Mouse (Mus musculus) olfactory bulb, adult 2 months (tissue): Measurements from ENCODE around the gene Sdc4. TPM values are rescaled to one million over a fixed set of nuclear protein-coding genes. Genes with fewer than 3 reads are reported as not detected.
A peak's percentile ranks its signal among the peaks of the same experiment; 100 is the strongest.

Experiments
- H3K27ac ChIP-seq: fragments of 200-500 bp; 2 replicates; pipeline ENCODE4 v1.5.1; 2012; ENCODE audit warnings: low read depth, low read length; ENCODE audit not compliant: insufficient read depth
- H3K4me1 ChIP-seq: fragments of 200-500 bp; 2 replicates; pipeline ENCODE4 v1.6.1; 2012; ENCODE audit warnings: low read length; ENCODE audit not compliant: control insufficient read depth, insufficient read depth
- H3K4me3 ChIP-seq: fragments of 200-500 bp; 2 replicates; pipeline ENCODE4 v1.5.1; 2012; ENCODE audit warnings: mild to moderate bottlenecking, low read depth, low read length, moderate library complexity; ENCODE audit not compliant: insufficient read depth
- CTCF ChIP-seq: fragments of 200-500 bp; IDR thresholded peaks from 2 replicates; pipeline ENCODE4 v1.5.1; 2012; ENCODE audit warnings: low read depth, mild to moderate bottlenecking, low read length, moderate library complexity; ENCODE audit not compliant: insufficient read depth
- POLR2A ChIP-seq: fragments of 200-500 bp; IDR thresholded peaks from 2 replicates; pipeline ENCODE4 v1.6.1; 2012; ENCODE audit warnings: mild to moderate bottlenecking, low read depth, low read length, moderate library complexity; ENCODE audit not compliant: insufficient read depth
- WGBS: fragments of 180-500 bp; shearing (Covaris S2); methylation state at CpG from one replicate; pipeline ENCODE4 v1.1.7; 2018; 5-methylcytosine and 5-hydroxymethylcytosine counted together
- polyA plus RNA-seq: library from polyadenylated mRNA; stranded (reverse); fragments of >200 nt; gene quantifications from 2 replicates; pipeline ENCODE4 v1.2.4, GENCODE M21; 2012; ENCODE audit warnings: low replicate concordance; ENCODE audit not compliant: missing spikeins, insufficient read depth, insufficient read length

The Sdc4 gene
- polyA plus RNA-seq, 1 experiment, result 124 TPM

GRCm38 (mm10) chr2:164453047-164453757 lies 9.5 kb upstream of the Sdc4 start:
- Histone ChIP-seq H3K4me1 (peaks cover 9% of the 10 kb centered on the region), H3K4me3 (no peak overlapping the region), H3K27ac (no peak overlapping the region)
- TF ChIP-seq POLR2A, result no peak
- no peak for TF ChIP-seq CTCF
- 89% methylated on average over 14 of the region's 14 CpGs for WGBS

DNA sequence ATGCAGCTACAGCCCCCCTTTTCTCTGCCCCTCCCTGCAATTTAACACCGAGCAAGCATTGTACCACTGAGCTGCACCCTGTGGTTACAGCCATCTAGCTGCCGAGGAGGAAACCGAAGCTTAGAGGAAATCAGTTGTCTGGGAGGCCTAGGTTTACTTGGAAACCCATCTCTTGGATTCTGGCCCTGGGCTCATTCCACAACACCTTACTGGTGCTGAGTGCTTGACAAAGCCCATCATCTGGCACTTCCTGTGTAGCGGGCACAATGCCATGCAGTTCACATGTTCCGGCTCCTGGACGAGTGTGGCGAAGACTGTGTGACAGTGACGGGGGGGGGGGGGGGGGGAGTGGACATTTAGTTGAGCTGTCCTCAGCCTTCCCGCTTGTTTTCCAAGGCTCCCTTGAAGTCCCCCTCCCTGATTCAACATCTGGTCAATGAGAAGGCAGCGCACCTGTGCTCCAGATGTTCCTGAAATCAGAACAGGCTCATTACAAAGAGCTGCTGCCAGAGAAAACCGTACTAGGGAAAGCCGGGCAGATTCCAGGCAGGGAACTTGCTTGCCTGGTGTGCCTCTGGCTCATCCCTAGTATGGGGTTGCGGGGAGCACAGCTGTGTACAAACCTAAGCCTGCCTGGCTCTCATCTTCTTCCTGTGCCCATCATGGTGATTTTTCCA lies 8.5 kb upstream of the Sdc4 start:
- no peak overlapping the region for H3K27ac ChIP-seq
- 45% methylated on average over 13 of the region's 13 CpGs for WGBS
- H3K4me1 ChIP-seq, result peaks cover 3% of the 10 kb centered on the region
- no peak overlapping the region for H3K4me3 ChIP-seq
- TF ChIP-seq CTCF, result no peak
- no peak for TF ChIP-seq POLR2A

DNA sequence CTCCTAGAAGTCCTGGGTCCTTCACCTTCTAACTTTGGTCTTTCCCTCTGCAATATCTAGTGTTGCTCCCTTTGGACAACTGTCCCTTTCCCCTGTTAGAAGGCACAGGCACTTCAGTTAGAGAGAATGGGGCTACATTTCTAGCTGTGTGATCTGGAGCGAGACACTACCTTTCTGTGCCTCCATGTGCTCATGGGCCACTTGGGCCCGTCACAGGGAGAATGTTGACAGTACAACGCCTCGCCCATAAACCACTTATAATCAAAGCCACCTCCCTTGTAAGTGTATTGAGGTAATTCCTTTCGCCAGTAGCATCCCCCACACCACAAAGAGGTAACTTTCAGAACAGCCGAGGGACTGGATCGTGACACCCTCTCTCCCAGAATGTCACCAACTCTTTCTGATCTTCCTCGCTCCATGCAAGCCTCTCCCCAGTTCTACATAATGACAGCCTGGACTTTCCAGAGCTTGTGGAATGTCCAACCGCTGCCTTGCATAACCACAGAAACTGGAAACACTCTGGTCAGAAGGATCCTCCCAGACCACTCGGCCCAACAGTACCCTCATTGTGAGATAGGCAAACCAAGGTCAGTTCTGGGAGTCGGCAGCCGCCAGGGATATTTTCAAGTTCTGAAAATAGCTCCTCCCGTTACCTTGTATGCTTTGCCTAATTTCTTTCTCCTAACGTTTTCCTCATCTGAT lies 5.8 kb upstream of the Sdc4 start:
- Histone ChIP-seq H3K27ac (no peak overlapping the region), H3K4me1 (no peaks in the 10 kb centered on the region), H3K4me3 (no peak overlapping the region)
- no peak for TF ChIP-seq POLR2A
- no peak for TF ChIP-seq CTCF
- 90% methylated on average over 14 of the region's 14 CpGs for WGBS

- Histone ChIP-seq H3K4me3 (no peak overlapping the region), H3K4me1 (no peaks in the 10 kb centered on the region), H3K27ac (no peak overlapping the region)
- TF ChIP-seq POLR2A, result no peak
- TF ChIP-seq CTCF, result no peak
- 65% methylated on average over 5 of the region's 5 CpGs for WGBS
These were observed 5.2 kb upstream of the Sdc4 start for GRCm38 (mm10) chr2:164448921-164449320.

GRCm38 (mm10) chr2:164448140-164448539 lies 4.5 kb upstream of the Sdc4 start:
- TF ChIP-seq CTCF (no peak), POLR2A (no peak)
- Histone ChIP-seq H3K27ac (no peak overlapping the region), H3K4me3 (no peak overlapping the region), H3K4me1 (0 out of 2 replicates have a peak, but pooled peaks cover 4% of the 10 kb centered on the region)
- WGBS, result 85% methylated on average over 1 of the region's 1 CpGs

GRCm38 (mm10) chr2:164446086-164446469 lies 2.4 kb upstream of the Sdc4 start:
- no peak overlapping the region for H3K4me3 ChIP-seq
- 87% methylated on average over 3 of the region's 3 CpGs for WGBS
- peaks cover 11% of the 10 kb centered on the region for H3K4me1 ChIP-seq
- TF ChIP-seq CTCF (no peak), POLR2A (no peak)
- H3K27ac ChIP-seq, result no peak overlapping the region

GRCm38 (mm10) chr2:164445399-164446085 lies 1.9 kb upstream of the Sdc4 start:
- WGBS, result 85% methylated on average over 3 of the region's 3 CpGs
- no peak overlapping the region for H3K4me3 ChIP-seq
- no peak overlapping the region for H3K27ac ChIP-seq
- peaks cover 11% of the 10 kb centered on the region for H3K4me1 ChIP-seq
- TF ChIP-seq POLR2A (no peak), CTCF (no peak)

DNA sequence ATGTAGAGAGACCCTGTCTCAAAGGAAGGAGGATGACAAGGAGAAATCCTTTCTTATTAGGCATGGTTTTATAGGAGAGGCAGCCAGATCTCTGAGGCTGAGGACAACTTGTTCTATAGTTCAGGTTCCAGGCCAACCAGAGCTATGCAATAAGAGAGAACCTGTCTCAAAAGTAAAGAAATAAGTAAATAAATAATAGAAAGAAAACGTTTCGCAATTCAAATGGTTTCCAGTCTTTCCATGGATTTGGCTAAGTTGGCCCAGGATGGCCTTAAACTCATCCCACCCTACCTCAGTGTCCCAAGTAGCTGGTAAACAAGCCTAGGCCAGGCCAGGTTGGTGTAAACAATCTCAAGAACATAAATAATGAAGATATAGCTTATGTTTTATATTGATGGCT lies 1.0 kb upstream of the Sdc4 start:
- TF ChIP-seq POLR2A (no peak), CTCF (no peak)
- WGBS, result 87% methylated on average over 2 of the region's 2 CpGs
- H3K27ac ChIP-seq, result no peak overlapping the region
- no peak overlapping the region for H3K4me3 ChIP-seq
- peaks cover 11% of the 10 kb centered on the region for H3K4me1 ChIP-seq

DNA sequence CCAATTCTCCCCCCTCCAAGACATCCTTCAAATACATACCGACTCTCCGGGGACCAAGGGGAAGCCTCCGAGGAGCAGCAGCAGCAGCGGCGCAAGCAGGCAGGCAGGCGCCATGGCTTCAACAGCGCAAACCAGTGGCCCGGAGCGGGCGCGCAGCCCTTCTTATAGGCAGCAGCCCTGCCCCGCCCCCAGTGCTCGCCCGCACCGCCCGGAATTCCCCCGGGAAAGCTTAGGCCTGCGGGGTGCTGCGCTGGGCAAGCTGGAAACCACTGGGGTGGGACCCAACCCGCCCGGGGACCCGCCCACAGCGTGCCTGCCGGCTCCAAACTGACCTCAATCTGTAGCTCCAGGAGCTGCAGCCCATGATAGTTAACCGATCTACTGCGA lies 643 bp downstream of the Sdc4 start:
- Histone ChIP-seq H3K27ac (peak overlapping the region; percentile 30; the same call in 1 of the 2 replicates), H3K4me1 (peaks cover 19% of the 10 kb centered on the region), H3K4me3 (peak overlapping the region; percentile 58)
- peak; percentile 31; the same call in 1 of the 2 replicates for TF ChIP-seq POLR2A
- no peak for TF ChIP-seq CTCF
- WGBS, result under 1% methylated on average over 26 of the region's 26 CpGs
